Mouse (Mus musculus): ENCODE data around the gene Olig3.

DNA sequence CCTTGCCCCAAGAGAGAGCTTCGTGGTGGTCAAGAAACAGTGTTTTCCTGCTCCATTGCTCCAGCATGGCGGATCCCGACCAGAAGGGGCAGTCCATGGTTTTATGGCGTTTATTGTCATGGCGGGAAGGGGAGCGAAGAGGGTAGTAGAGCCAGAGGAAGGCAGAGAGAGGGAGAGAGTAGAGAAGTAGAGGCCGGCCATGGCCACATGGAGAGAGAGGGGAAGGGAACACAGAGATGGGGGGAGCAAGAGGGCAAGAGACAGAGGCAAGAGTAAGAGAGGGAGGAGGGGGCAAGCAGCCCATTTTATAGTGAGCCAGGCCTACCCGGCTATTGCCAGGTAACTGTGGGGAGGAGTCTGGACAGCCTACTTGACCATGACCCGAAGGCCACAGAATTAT, 12.8 kb downstream of the Olig3 start:
- TF ChIP-seq TAL1 (IDR thresholded peaks at IDR 0.05; ENCODE audit: low read length): no peak
- TF ChIP-seq GATA1 (IDR thresholded peaks at IDR 0.05; ENCODE audit: low read length): no peak

Measured in erythroblast, embryonic 14.5 days (primary cell).